Mouse (Mus musculus): Measurements from ENCODE around the gene Tgif2.

DNA sequence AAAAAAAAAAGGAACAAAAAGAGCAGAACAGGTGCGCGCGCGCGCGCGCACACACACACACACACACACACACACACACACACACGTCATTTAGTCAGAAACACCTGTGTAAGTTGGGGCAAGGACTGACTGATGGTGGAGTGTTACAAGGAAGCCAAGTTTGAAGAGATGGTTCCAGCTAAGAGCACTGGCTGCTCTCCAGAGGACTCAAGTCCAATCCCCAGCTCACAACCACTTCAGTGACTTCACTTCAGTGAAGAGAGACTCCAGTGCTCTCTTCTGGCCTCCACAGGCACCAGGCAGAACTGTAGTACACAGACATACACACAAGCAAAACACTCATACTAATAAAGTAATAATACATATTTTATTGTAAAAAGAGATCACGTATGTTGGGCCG, 29.1 kb upstream of the Tgif2 start:
- TF ChIP-seq EP300 (IDR thresholded peaks at IDR 0.05; ENCODE audit: low read depth) (no peak), CTCF (IDR thresholded peaks at IDR 0.05; ENCODE audit: low read depth) (no peak)

All from liver, embryonic 14.5 days (tissue).